Mouse (Mus musculus) neural tube, embryonic 14.5 days (tissue): ENCODE measurements at regions not wholly inside any gene's neighbourhood (a gene's known extent, or its start where the extent isn't known, plus 50 kb on each side); places are given as distances from the start of the nearest gene placed in this dataset.

Source experiments
- ATAC-seq: fragments of 200-750 bp; cut with Nextera tagmentation; 2 replicates; pipeline ENCODE4 v1.8.0; 2017; ENCODE audit warnings: low read depth, mild to moderate bottlenecking, moderate TSS enrichment, moderate library complexity
- H3K27ac ChIP-seq: fragments of 300-500 bp; sonication (generic); 2 replicates; pipeline ENCODE4 v1.5.1; 2014; ENCODE audit warnings: low read depth, mild to moderate bottlenecking, control low read depth, low read length, moderate library complexity, mixed read lengths
- H3K27me3 ChIP-seq: fragments of 300-500 bp; sonication (generic); 2 replicates; pipeline ENCODE4 v1.6.1; 2014; ENCODE audit warnings: low read length; ENCODE audit not compliant: control insufficient read depth, insufficient read depth
- H3K36me3 ChIP-seq: fragments of 300-500 bp; sonication (generic); 2 replicates; pipeline ENCODE4 v1.6.1; 2014; ENCODE audit warnings: low read length, mixed read lengths; ENCODE audit not compliant: control insufficient read depth, insufficient read depth
- H3K4me1 ChIP-seq: fragments of 300-500 bp; sonication (generic); 2 replicates; pipeline ENCODE4 v1.6.1; 2014; ENCODE audit warnings: low read length; ENCODE audit not compliant: control insufficient read depth, insufficient read depth
- H3K4me2 ChIP-seq: fragments of 300-500 bp; sonication (generic); 2 replicates; pipeline ENCODE4 v1.6.1; 2014; ENCODE audit warnings: mild to moderate bottlenecking, low read depth, low read length, control low read depth
- H3K4me3 ChIP-seq: fragments of 300-500 bp; sonication (generic); 2 replicates; pipeline ENCODE4 v1.5.1; 2014; ENCODE audit warnings: low read depth, low read length, control low read depth, mixed read lengths
- H3K9ac ChIP-seq: fragments of 300-500 bp; sonication (generic); replicated peaks from 2 replicates; pipeline ENCODE4 v1.6.1; 2014; ENCODE audit warnings: low read depth, mild to moderate bottlenecking, control low read depth, low read length, mixed read lengths
- H3K9me3 ChIP-seq: fragments of 300-500 bp; sonication (generic); 2 replicates; pipeline ENCODE4 v1.6.1; 2016; ENCODE audit warnings: low read length; ENCODE audit not compliant: control insufficient read depth
- WGBS: fragments of 180-500 bp; shearing (Covaris S2); extraction: QIAGEN DNeasy Blood & Tissue Kit; methylation state at CpG from one replicate; pipeline ENCODE4 v1.1.7; 2014; 5-methylcytosine and 5-hydroxymethylcytosine counted together

DNA sequence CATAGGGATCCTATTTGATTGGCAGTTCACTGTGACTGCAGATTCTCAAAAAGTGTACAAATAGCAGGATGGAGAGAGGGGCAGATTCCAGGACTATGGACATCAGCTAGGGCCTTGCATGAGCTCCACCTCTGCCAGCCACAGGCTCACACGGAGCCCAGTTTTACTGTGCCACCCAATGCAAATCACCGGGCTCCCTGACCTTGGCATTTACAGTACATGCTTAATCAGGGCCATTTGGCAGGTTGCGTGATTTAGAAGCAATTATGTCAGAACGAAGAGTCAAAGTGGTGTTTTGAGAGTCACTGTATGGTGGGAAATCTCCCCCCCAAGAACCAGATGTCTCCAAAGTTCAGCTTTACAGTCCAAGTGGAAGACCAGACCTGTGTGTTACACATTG lies 456.1 kb downstream of the Bnc2 start:
- WGBS: 77% methylated on average over 4 of the region's 4 CpGs

DNA sequence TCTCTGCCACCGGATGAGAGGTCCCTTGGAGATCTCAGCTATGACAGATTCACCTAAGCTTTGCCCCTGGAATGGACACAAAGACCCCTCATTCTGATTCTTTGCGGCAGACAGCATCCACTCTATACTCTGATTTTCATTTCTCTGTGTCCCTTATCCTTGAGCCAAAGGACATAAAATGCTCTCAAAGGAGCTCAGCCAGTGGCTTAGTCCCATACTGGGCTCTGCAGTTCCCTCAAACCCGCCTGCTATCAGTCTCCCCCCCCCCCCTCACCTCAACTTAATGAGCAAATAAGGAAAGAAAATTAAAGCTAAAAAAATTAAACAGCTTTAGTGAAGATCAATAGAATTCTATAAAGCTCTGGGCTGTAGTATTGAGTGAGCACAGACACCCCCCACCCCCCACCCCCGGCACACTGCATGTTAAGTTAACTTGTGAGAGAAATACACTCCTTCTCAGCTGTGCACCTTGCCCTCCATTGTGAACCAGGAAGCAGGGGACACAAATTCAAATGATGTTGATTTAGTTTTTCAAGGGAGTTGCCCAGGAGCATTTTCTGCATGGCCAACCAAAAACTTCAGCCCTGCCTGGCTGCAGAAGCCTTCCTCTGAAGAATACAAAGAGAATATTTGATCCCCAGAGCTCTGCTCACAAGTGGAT lies 452.9 kb downstream of the Bnc2 start:
- H3K9ac ChIP-seq: no peak overlapping the region
- H3K36me3 ChIP-seq: no peaks in the 10 kb centered on the region
- H3K4me3 ChIP-seq: no peak overlapping the region
- 51% methylated on average over 4 of the region's 4 CpGs for WGBS
- no peak overlapping the region for H3K4me2 ChIP-seq
- no peak for ATAC-seq
- no peak overlapping the region for H3K27ac ChIP-seq
- no peaks in the 10 kb centered on the region for H3K4me1 ChIP-seq
- H3K9me3 ChIP-seq: no peaks in the 10 kb centered on the region
- H3K27me3 ChIP-seq: no peaks in the 10 kb centered on the region

More for the DNA sequence above, 456.1 kb downstream of the Bnc2 start:
- Histone ChIP-seq H3K27ac (no peak overlapping the region), H3K27me3 (no peaks in the 10 kb centered on the region), H3K4me3 (no peak overlapping the region), H3K4me2 (no peak overlapping the region), H3K9me3 (no peaks in the 10 kb centered on the region), H3K36me3 (no peaks in the 10 kb centered on the region), H3K4me1 (no peaks in the 10 kb centered on the region), H3K9ac (no peak overlapping the region)
- no peak for ATAC-seq

DNA sequence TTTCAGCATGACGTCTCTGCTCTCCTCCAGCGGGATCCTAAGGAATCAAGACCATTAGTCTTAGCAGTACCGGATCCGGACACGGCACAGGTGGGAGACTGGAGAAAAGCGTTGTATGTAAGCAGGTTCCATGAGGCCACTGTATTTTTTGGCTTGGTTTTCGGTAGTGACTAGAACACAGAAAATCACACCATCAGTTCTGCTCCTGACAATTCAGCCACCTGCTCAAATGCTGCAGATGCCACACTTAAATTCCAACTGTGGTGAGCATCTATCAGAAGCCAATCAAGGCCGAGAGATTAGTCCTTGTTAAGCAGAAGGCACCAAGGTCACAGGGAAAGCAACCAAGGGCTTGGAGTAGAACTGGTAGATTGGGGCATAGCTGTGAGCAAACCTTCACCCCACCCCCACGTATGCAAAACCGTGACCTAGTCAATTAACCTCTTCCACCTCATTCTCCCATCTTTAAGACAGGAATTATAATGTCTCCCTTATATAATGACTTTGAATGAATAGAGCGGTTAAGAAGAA lies 452.2 kb downstream of the Bnc2 start:
- no peak overlapping the region for H3K9ac ChIP-seq
- 86% methylated on average over 11 of the region's 11 CpGs for WGBS
- no peak for ATAC-seq
- no peak overlapping the region for H3K4me3 ChIP-seq
- no peak overlapping the region for H3K27ac ChIP-seq
- no peaks in the 10 kb centered on the region for H3K9me3 ChIP-seq
- no peaks in the 10 kb centered on the region for H3K27me3 ChIP-seq
- H3K36me3 ChIP-seq: no peaks in the 10 kb centered on the region
- H3K4me2 ChIP-seq: no peak overlapping the region
- H3K4me1 ChIP-seq: no peaks in the 10 kb centered on the region

DNA sequence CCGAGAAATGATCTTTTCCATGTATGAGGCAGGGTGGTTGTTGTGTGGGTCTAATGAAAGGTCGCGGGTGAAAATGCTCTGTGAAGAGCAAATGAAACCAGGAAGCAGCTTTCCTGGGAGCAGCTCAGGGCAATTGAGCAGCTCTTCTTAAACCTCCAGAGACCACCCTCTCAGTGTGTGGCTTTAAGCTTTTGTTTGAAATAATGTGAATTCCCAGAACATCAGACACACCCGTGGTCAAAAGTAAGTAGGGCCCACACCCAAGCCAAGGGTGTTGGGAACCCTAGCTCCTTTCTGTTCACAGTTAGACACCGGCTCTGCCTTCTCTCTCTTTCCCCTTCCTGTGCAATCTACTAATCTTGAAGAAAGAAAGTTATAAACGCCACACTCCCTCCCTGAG lies 450.5 kb downstream of the Bnc2 start:
- Histone ChIP-seq H3K9ac (no peak overlapping the region), H3K4me2 (no peak overlapping the region), H3K4me3 (no peak overlapping the region), H3K27me3 (no peaks in the 10 kb centered on the region), H3K4me1 (no peaks in the 10 kb centered on the region), H3K27ac (no peak overlapping the region), H3K9me3 (no peaks in the 10 kb centered on the region), H3K36me3 (no peaks in the 10 kb centered on the region)
- ATAC-seq: no peak
- WGBS: 57% methylated on average over 6 of the region's 6 CpGs
